Mouse (Mus musculus): Measurements from ENCODE around the gene Bckdhb. TPM values are rescaled to one million over a fixed set of nuclear protein-coding genes. Genes with fewer than 3 reads are reported as not detected.

Gene Bckdhb
- polyA plus RNA-seq, 1 experiment: not detected

DNA sequence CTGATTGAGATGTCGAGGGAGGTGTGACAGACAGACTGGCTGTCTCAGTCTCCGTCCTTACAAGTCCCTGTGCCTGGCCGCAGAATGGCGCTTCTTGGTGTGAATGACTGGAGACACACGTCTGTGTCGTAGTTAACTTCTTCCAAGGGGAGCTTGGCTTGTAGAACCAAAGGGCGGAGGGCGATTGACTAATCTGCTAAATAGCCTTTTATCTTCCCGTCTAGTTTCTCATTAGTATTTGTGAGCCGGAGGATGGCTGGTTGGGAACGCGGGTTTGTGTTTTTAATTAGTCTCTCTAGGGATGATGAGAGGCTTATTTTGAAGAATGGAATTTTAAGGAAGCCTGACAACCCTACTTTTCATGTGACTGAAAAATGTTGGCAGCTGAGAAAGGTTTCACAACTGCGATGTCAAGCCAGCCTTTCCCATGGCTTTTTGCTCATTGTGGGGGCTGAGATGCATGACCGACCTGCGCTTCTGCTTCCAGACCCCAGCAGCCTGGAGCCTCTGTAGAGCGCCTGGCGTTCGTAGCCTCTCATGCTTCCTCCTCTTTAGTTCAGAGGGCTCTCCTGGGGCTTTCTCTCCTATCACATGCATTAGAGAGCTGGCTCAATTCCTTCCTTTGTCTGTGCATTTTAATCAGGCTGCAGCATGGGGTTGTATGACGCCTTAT is 107.9 kb downstream of the Bckdhb start:
- no peak overlapping the region for H3K27ac ChIP-seq (ENCODE audit: insufficient read depth, low read depth, low read length)
- no peak overlapping the region for H3K4me3 ChIP-seq (ENCODE audit: insufficient read depth, low read depth, low read length)
- 43% methylated on average over 19 of the region's 19 CpGs for WGBS
- no peaks in the 10 kb centered on the region for H3K4me1 ChIP-seq (ENCODE audit: control insufficient read depth, insufficient read depth, low read length)
- no peak for TF ChIP-seq CTCF (IDR thresholded peaks at IDR 0.05; ENCODE audit: insufficient read depth, low read depth, low read length)
- TF ChIP-seq POLR2A (IDR thresholded peaks at IDR 0.05; ENCODE audit: insufficient read depth, low read depth, low read length): no peak

DNA sequence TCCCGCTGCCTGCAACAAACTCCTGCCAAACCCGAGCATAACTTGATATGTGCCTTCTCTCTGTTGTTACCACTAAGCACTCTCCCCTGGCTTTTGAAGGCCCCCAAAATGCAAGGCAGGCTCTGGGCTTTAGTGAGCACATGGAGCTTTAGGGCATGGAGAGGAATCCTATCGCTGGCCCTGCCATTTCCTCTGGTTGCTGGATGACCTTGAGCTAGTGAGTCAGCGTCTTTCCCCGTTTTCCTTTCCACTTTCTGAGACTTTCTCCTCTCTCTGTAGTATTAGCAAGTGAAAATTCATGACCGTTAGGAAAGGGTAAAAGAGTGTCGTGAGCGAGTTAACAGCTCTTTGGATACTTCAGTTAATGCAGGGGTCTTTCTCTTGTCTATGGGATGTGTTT is 111.1 kb downstream of the Bckdhb start:
- TF ChIP-seq POLR2A (IDR thresholded peaks at IDR 0.05; ENCODE audit: insufficient read depth, low read depth, low read length) (no peak), CTCF (IDR thresholded peaks at IDR 0.05; ENCODE audit: insufficient read depth, low read depth, low read length) (no peak)
- WGBS: 96% methylated on average over 8 of the region's 8 CpGs
- Histone ChIP-seq H3K4me1 (ENCODE audit: control insufficient read depth, insufficient read depth, low read length) (no peaks in the 10 kb centered on the region), H3K4me3 (ENCODE audit: insufficient read depth, low read depth, low read length) (no peak overlapping the region), H3K27ac (ENCODE audit: insufficient read depth, low read depth, low read length) (no peak overlapping the region)

DNA sequence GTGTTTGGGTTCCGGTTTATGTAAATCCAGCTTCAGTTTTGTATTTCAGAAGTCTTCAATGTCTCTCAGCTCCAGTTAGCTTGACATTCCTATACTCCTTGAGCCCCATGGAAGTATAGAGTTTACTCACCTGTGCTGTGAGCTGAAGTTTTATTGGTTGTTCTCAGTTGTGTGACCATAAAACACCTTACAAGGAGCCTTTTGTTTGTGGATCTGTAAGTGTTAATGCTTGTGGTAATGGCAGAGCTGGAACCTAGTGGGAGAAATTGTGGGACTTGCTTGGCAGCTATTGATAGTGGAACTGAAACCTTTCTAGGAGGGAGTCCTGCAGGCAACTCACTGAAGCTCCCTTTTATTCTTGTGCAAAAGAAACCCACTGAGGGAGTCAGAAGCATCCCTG is 112.3 kb downstream of the Bckdhb start:
- 94% methylated on average over 1 of the region's 1 CpGs for WGBS
- no peak overlapping the region for H3K27ac ChIP-seq (ENCODE audit: insufficient read depth, low read depth, low read length)

DNA sequence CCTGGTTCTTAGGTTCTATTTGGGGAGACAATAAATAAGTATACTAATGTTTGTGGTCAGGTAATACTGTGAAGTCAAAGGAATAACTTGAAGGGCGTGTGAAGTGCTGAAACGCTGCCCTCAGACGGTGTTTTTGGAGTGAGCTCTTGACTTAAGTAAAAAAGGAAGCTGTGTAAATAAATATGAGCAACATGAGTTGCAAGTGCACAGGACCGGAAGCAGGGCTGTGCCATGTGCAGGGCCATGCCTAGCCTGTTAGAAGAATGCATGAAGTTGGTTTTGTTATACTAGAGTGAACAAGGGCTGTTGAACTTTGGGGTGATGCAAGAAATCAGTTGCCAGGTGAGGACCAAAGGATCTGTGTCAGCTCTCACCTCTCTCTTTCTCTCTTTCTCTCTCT is 114.0 kb downstream of the Bckdhb start:
- WGBS: 92% methylated on average over 4 of the region's 4 CpGs
- H3K4me1 ChIP-seq (ENCODE audit: control insufficient read depth, insufficient read depth, low read length): no peaks in the 10 kb centered on the region
- TF ChIP-seq CTCF (IDR thresholded peaks at IDR 0.05; ENCODE audit: insufficient read depth, low read depth, low read length) (no peak), POLR2A (IDR thresholded peaks at IDR 0.05; ENCODE audit: insufficient read depth, low read depth, low read length) (no peak)

More for the DNA sequence above, 112.3 kb downstream of the Bckdhb start:
- H3K4me1 ChIP-seq (ENCODE audit: control insufficient read depth, insufficient read depth, low read length): no peaks in the 10 kb centered on the region
- TF ChIP-seq CTCF (IDR thresholded peaks at IDR 0.05; ENCODE audit: insufficient read depth, low read depth, low read length) (no peak), POLR2A (IDR thresholded peaks at IDR 0.05; ENCODE audit: insufficient read depth, low read depth, low read length) (no peak)
- no peak overlapping the region for H3K4me3 ChIP-seq (ENCODE audit: insufficient read depth, low read depth, low read length)

DNA sequence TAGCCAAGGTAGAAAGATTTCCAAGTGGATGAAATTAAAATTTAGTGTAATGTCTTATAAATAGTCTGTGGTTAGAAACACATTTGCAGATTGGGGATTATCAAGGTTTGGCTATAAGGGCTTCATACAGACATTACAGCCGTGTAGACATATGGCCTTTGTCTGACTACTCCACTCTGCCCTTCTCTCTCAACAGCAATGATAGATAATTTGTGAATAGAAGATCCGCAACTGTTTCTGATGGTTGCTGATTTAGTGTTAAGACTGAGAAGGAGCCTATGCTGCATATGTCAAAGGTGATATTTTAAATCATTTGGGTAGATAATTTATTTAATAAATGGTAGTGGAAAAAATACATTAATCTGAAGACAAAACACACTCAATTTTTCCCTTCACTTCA is 115.4 kb downstream of the Bckdhb start:
- Histone ChIP-seq H3K4me3 (ENCODE audit: insufficient read depth, low read depth, low read length) (no peak overlapping the region), H3K4me1 (ENCODE audit: control insufficient read depth, insufficient read depth, low read length) (no peaks in the 10 kb centered on the region), H3K27ac (ENCODE audit: insufficient read depth, low read depth, low read length) (no peak overlapping the region)
- 95% methylated on average over 2 of the region's 2 CpGs for WGBS
- TF ChIP-seq CTCF (IDR thresholded peaks at IDR 0.05; ENCODE audit: insufficient read depth, low read depth, low read length) (no peak), POLR2A (IDR thresholded peaks at IDR 0.05; ENCODE audit: insufficient read depth, low read depth, low read length) (no peak)

More for the DNA sequence above, 114.0 kb downstream of the Bckdhb start:
- no peak overlapping the region for H3K27ac ChIP-seq (ENCODE audit: insufficient read depth, low read depth, low read length)
- H3K4me3 ChIP-seq (ENCODE audit: insufficient read depth, low read depth, low read length): no peak overlapping the region

DNA sequence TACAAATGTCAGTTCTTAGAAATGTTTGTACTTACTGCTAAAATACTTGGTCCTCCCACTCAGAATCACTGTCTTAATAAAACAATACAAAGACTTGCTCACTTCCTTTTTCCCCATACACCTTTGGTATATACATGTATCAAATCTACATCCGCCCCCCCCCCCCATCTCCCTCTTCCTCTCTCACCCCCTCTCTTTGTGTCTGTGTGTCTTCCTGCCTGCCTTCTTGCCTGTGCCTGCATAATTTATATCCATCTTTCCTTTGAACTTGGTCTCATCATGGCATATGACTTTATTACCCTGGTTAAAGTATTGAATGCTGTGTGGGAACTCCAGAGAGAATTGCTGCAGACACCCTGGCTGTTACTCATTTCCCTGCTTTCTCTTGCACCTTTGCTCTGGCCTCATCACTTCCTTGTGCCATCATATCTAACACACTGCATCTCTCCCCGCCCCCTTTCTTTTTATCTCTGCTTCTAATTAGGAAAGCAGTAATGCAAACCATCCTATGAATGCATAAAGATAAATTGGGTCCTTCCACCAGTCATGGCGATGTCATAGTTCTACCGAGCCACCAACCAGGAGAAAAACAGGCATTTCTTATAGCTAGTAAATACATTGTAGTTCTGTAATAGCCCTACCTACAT is 116.8 kb downstream of the Bckdhb start:
- WGBS: 94% methylated on average over 4 of the region's 4 CpGs
- H3K4me3 ChIP-seq (ENCODE audit: insufficient read depth, low read depth, low read length): no peak overlapping the region
- no peaks in the 10 kb centered on the region for H3K4me1 ChIP-seq (ENCODE audit: control insufficient read depth, insufficient read depth, low read length)
- no peak for TF ChIP-seq CTCF (IDR thresholded peaks at IDR 0.05; ENCODE audit: insufficient read depth, low read depth, low read length)
- TF ChIP-seq POLR2A (IDR thresholded peaks at IDR 0.05; ENCODE audit: insufficient read depth, low read depth, low read length): no peak
- no peak overlapping the region for H3K27ac ChIP-seq (ENCODE audit: insufficient read depth, low read depth, low read length)

DNA sequence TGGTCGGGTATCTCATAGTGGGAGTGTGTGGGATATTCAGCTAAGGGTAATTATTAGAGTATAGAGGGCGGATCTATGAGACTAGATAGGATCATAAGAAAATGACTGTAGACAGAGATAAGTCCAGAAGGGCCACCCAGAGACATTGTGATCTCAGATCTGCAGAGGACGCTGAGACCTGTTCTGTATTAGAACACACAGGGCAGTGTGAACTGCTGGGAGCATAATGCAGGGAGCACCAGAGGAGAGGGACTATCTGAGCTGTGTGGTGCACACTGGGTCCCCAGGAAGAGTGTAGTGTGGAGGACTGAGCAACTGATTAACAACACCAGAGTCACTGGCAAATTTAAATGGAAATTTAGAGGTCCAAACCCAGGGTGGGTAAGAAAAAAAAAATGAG is 117.6 kb downstream of the Bckdhb start:
- Histone ChIP-seq H3K4me3 (ENCODE audit: insufficient read depth, low read depth, low read length) (no peak overlapping the region), H3K4me1 (ENCODE audit: control insufficient read depth, insufficient read depth, low read length) (no peaks in the 10 kb centered on the region), H3K27ac (ENCODE audit: insufficient read depth, low read depth, low read length) (no peak overlapping the region)
- WGBS: 90% methylated on average over 3 of the region's 3 CpGs
- TF ChIP-seq CTCF (IDR thresholded peaks at IDR 0.05; ENCODE audit: insufficient read depth, low read depth, low read length): no peak
- TF ChIP-seq POLR2A (IDR thresholded peaks at IDR 0.05; ENCODE audit: insufficient read depth, low read depth, low read length): no peak

DNA sequence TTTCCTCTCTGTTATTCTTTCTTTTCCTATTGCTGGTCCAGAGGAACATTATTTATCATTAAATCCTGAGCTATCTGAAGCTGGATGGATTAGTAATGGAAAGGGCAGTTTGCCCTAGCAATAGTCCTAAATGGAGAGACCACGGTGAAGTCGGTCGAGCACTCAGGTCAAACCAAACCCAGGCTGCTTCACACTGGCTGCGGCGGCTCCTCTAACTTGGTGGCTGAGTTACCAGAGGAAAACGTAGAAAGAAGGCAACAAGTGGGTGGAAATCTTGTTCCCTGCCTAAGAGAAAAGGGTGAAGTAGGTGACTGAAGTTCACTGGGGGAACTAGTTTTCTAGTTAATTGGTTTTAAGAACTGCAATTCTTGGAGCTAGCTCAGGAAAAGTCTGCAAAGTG is 119.2 kb downstream of the Bckdhb start:
- TF ChIP-seq POLR2A (IDR thresholded peaks at IDR 0.05; ENCODE audit: insufficient read depth, low read depth, low read length) (no peak), CTCF (IDR thresholded peaks at IDR 0.05; ENCODE audit: insufficient read depth, low read depth, low read length) (no peak)
- H3K4me1 ChIP-seq (ENCODE audit: control insufficient read depth, insufficient read depth, low read length): no peaks in the 10 kb centered on the region
- 97% methylated on average over 6 of the region's 6 CpGs for WGBS
- H3K27ac ChIP-seq (ENCODE audit: insufficient read depth, low read depth, low read length): no peak overlapping the region
- H3K4me3 ChIP-seq (ENCODE audit: insufficient read depth, low read depth, low read length): no peak overlapping the region

DNA sequence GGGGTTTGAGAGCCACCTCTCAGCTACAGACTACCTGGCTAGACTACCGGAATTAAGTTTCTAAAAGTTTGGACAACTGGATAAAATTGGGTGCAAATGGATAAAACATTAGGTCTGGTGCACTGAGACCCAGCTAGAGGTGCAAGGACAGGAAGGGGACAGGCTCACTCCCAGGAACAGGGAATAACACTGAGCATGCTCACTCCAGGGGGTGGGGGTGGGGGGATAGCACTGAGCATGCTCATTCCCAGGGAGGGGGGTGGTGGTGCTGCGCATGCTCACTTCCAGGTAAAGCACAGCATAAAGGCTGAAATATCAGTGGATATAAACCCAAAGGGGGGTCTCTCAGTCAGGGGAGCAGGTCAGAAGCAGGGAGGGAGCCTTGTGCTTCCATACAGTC is 120.7 kb downstream of the Bckdhb start:
- TF ChIP-seq POLR2A (IDR thresholded peaks at IDR 0.05; ENCODE audit: insufficient read depth, low read depth, low read length) (no peak), CTCF (IDR thresholded peaks at IDR 0.05; ENCODE audit: insufficient read depth, low read depth, low read length) (no peak)

More for the DNA sequence above, 120.7 kb downstream of the Bckdhb start:
- Histone ChIP-seq H3K27ac (ENCODE audit: insufficient read depth, low read depth, low read length) (no peak overlapping the region), H3K4me3 (ENCODE audit: insufficient read depth, low read depth, low read length) (no peak overlapping the region), H3K4me1 (ENCODE audit: control insufficient read depth, insufficient read depth, low read length) (no peaks in the 10 kb centered on the region)
- 94% methylated on average over 2 of the region's 2 CpGs for WGBS

Data from olfactory bulb, adult 2 months (tissue).